Mouse (Mus musculus) spleen, adult 2 months (tissue): Measurements from ENCODE around the gene Srrt.

ENCODE experiments used
- CTCF ChIP-seq: fragments of 200-500 bp; IDR thresholded peaks from 2 replicates; pipeline ENCODE4 v1.5.1; 2011; ENCODE audit warnings: mild to moderate bottlenecking, inconsistent platforms; ENCODE audit not compliant: insufficient read depth, insufficient read length, insufficient replicate concordance; ENCODE audit errors: extremely low read depth
- POLR2A ChIP-seq: fragments of 200-500 bp; IDR thresholded peaks from 2 replicates; pipeline ENCODE4 v1.6.1; 2011; ENCODE audit warnings: low read depth, low read length, inconsistent platforms

DNA sequence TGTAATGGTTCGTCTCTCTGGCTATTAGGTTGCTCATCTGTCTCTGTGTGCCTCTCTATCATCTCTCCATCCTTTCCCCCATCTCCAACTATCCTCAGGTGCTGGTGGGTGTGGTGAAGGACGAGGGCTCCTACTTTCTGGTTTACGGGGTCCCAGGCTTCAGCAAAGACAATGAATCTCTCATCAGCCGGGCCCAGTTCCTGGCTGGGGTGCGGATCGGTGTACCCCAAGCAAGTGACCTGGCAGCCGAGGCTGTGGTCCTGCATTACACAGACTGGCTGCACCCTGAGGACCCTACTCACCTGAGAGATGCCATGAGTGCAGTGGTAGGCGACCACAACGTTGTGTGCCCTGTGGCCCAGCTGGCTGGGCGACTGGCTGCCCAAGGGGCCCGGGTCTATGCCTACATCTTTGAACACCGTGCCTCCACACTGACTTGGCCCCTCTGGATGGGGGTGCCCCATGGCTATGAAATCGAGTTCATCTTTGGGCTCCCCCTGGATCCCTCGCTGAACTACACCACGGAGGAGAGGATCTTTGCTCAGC, 16.0 kb downstream of the Srrt start:
- TF ChIP-seq CTCF (no peak), POLR2A (no peak)
